Mouse (Mus musculus): ENCODE results near the gene Mzf1.

Gene Mzf1

GRCm38 (mm10) chr7:13003380-13003779 is 51.2 kb downstream of the Mzf1 start:
- DNase-seq (ENCODE audit: low spot score in 2 of 2): no peak

DNA sequence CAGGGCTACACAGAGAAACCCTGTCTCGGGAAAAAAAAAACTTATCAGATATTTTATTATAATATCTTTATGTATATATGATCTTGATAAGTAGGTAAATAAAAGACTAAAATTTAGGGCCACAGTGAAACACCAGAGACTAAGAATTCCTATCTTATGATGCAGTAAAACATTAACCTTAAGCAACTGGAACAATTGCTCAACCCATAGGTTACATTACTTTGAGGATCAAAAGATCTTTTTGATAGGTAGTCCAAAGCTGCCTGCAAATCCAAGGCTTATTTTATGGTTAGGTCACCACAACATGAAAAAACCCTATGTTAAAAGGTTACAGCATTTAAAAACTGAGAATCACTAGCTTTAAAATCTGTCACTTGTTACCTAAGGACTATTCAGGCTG is 53.0 kb downstream of the Mzf1 start:
- DNase-seq (ENCODE audit: low spot score in 2 of 2): no peak

DNA sequence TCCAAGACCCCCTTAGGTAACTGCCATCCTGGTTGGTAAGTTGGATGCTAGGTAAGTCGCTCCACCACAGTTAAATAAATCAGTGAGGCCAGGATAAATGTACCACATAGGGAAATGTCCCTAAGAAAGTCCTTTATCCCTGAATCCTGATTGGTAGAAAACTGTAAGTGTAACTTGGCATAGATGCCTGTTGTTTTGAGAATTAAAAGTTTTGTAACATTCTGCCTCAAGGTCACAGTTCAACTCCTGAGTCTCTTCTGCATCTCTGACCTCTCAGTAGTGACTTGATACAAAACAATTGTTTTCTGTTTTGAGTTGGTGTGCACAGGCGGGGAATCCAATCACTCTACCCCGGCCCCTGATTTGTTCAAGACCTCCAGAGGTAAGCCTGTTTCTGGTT is 55.7 kb downstream of the Mzf1 start, which contains the start of gene Trim28:
Gene Trim28, plus strand, starts transcription at position 264 of the 400 bp plus-strand sequence.
- DNase-seq (ENCODE audit: low spot score in 2 of 2): no peak

DNA sequence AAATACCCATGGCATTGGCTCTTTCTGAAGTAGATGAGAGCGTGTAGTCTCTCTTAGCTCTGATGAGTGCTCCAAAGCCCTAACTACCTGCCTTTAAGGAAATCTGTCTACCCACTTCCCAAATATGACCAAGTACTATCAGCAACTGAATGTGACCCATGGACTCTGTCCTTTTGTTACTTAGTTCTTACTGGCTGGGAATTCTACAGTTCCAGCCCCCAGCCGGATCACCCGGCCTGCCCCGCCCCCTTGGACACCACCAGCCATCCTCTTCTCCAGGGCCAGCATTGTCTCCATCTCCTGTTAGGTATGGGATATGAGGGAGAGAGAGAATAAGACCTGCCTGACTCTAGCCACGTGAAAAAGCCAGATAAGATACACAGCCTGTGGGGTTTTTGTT is 56.5 kb downstream of the Mzf1 start, which contains the start of gene Slc27a5:
Gene Slc27a5, minus strand, starts transcription at position 140 of the 400 bp plus-strand sequence.
- DNase-seq (ENCODE audit: low spot score in 2 of 2): no peak

DNA sequence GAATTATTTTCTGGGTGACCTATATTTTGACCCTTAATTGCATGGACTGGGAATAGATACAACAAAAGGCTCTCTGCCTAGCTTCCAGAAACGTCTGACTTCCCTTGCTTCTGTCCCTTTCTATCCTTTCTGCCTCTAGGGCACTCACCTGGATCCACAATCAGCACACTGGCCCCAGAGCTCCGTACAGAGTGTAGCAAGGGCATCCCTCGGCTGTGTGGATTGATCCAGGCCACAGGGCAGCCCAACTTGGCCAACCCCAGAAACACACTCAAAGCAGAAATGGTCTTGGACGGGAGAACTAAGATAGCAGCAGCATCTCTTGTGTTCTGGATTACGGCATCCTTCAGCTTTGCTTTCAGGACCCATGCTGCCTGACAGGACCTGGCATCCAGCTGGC is 57.3 kb downstream of the Mzf1 start:
- no peak for DNase-seq (ENCODE audit: low spot score in 2 of 2)

GRCm38 (mm10) chr7:12995862-12996261 is 58.7 kb downstream of the Mzf1 start:
- no peak for DNase-seq (ENCODE audit: low spot score in 2 of 2)

- DNase-seq (ENCODE audit: low spot score in 2 of 2): no peak
Observed at GRCm38 (mm10) chr7:12993148-12993547, 61.4 kb downstream of the Mzf1 start.
